Mouse (Mus musculus) left cerebral cortex, adult 8-10 months (tissue): ENCODE data around the gene Snx27. TPM values are rescaled to one million over a fixed set of nuclear protein-coding genes. Genes with fewer than 3 reads are reported as not detected.

Experiments used
- DNase-seq, 2 experiments: peaks; one replicate each; pipeline ENCODE4 v3.0.0; 2022; ENCODE audit warnings: low spot score in 2 of 2
- total RNA-seq, 4 experiments: library from RNA; stranded (reverse); gene quantifications; 2 replicates each; pipeline ENCODE4 v1.2.4; 2022

Snx27 gene
- total RNA-seq, 4 experiments from 2014 or later: 100 to 109 (median 105) TPM

GRCm38 (mm10) chr3:94477981-94478422 lies 104.5 kb downstream of the Snx27 start, which contains the start of gene Celf3:
Gene Celf3, plus strand, starts transcription at chr3:94478295.
- peak in 1 of 2 experiments; percentile 72 for DNase-seq

GRCm38 (mm10) chr3:94477444-94477843 lies 105.1 kb downstream of the Snx27 start:
- peak in 1 of 2 experiments; percentile 78 for DNase-seq

- DNase-seq: no peak
Measured at GRCm38 (mm10) chr3:94476301-94477035, 106.0 kb downstream of the Snx27 start.

GRCm38 (mm10) chr3:94473567-94474232 lies 108.8 kb downstream of the Snx27 start:
- no peak for DNase-seq

GRCm38 (mm10) chr3:94473115-94473505 lies 109.4 kb downstream of the Snx27 start:
- DNase-seq: no peak

- no peak for DNase-seq
Measured at GRCm38 (mm10) chr3:94472447-94473114, 109.9 kb downstream of the Snx27 start.

GRCm38 (mm10) chr3:94468931-94469330 lies 113.6 kb downstream of the Snx27 start:
- no peak for DNase-seq

GRCm38 (mm10) chr3:94465632-94466430 lies 116.7 kb downstream of the Snx27 start:
- DNase-seq: peak in 1 of 2 experiments; percentile 73

GRCm38 (mm10) chr3:94463926-94464578 lies 118.5 kb downstream of the Snx27 start:
- no peak for DNase-seq

- no peak for DNase-seq
Measured at GRCm38 (mm10) chr3:94459834-94460233, 122.7 kb downstream of the Snx27 start.

GRCm38 (mm10) chr3:94457055-94457454 lies 125.5 kb downstream of the Snx27 start:
- DNase-seq: no peak

- DNase-seq: peak; percentile 54 to 73
Measured at GRCm38 (mm10) chr3:94456529-94457000, 126.0 kb downstream of the Snx27 start.

GRCm38 (mm10) chr3:94449377-94449776 lies 133.1 kb downstream of the Snx27 start:
- DNase-seq: no peak

Other genes with a start within 250 kb of the Snx27 start
- not detected for gene Them5, start 240.6 kb downstream of the Snx27 start, total RNA-seq
- under 1 TPM in 2 of 4 experiments, not detected in 2; 0.25 to 0.58 TPM for gene C2cd4d, start 220.3 kb downstream of the Snx27 start, total RNA-seq
- 1 to 10 TPM; 1.3 to 2.6 (median 2.0) TPM for gene Rorc, start 209.9 kb downstream of the Snx27 start, total RNA-seq
- gene Lingo4, start 184.2 kb downstream of the Snx27 start, total RNA-seq: 1 to 10 TPM in 3 of 4 experiments, under 1 TPM in 1; 0.97 to 1.2 (median 1.1) TPM
- gene Tdrkh, start 169.4 kb downstream of the Snx27 start, total RNA-seq: 10 to 100 TPM; 38.3 to 42.1 (median 41.7) TPM
- gene Mrpl9, start 139.4 kb downstream of the Snx27 start, total RNA-seq: 10 to 100 TPM; 32.7 to 40.7 (median 38.1) TPM
- gene Oaz3, start 138.8 kb downstream of the Snx27 start, total RNA-seq: not detected
- 100 to 1,000 TPM; 136 to 175 (median 139) TPM for gene Celf3, start 104.4 kb downstream of the Snx27 start, total RNA-seq
- 1 to 10 TPM; 5.2 to 6.9 (median 6.1) TPM for gene Riiad1, start 102.4 kb downstream of the Snx27 start, total RNA-seq
- not detected for gene Gm10972, start 60.4 kb upstream of the Snx27 start, total RNA-seq
- 1 to 10 TPM; 2.1 to 3.7 (median 2.7) TPM for gene Tuft1, start 76.2 kb upstream of the Snx27 start, total RNA-seq
- 1 to 10 TPM in 3 of 4 experiments, under 1 TPM in 1; 0.93 to 2.0 (median 1.4) TPM for gene Selenbp2, start 110.8 kb upstream of the Snx27 start, total RNA-seq
- gene Cgn, start 203.8 kb upstream of the Snx27 start, total RNA-seq: 1 to 10 TPM; 3.5 to 5.2 (median 4.3) TPM